Comparison of ENCODE assay signal across 27 mouse cellular contexts in the genomic region with DNA sequence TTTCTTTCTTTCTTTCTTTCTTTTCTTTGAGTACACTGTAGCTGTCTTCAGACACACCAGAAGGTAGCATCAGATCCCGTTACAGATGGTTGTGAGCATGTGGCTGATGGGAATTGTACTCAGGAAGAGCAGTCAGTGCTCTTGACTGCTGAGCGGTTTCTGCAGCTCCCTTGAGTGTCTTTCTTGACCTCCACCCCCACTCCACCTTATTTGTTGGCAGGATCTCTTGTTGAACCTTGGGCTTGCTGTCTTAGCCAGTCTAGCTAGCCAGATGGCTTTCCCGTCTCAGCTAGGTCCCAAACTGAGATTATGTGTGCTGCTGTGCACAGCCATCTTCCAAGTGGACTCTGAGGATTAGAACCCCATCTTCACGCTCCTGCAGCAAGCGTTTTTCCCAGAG.
DNase-seq lines count a peak whose midpoint lies in the region; ATAC-seq lines count a peak whose summit lies in the region.
"Had no signal": no experiment of that assay in that cellular context is flagged by ENCODE, and none has a peak within 500 bp of the region (broad histone marks: within the 10 kb centered on the region; RNA-seq: fewer than 3 reads in every experiment).

No protein-coding gene starts in this region.

- H3K9ac ChIP-seq in kidney, embryonic 15.5 days = no peak overlapping the region
- no peak overlapping the region for H3K9ac ChIP-seq in midbrain, embryonic 11.5 days (ENCODE audit: low read length)
- no peak overlapping the region for H3K9ac ChIP-seq in midbrain, embryonic 14.5 days (replicated peaks; ENCODE audit: low read length)
- H3K9ac ChIP-seq: embryonic facial prominence, embryonic 12.5 days; embryonic facial prominence, embryonic 15.5 days; forebrain, embryonic 13.5 days; heart, embryonic 13.5 days; hindbrain, embryonic 15.5 days had no signal

- H3K4me1 ChIP-seq in kidney, embryonic 15.5 days = peaks cover 20% of the 10 kb centered on the region
- H3K4me1 ChIP-seq in midbrain, embryonic 11.5 days (ENCODE audit: control insufficient read depth, insufficient read depth, low read length) = peaks cover 5% of the 10 kb centered on the region; the same call in 1 of the 2 replicates
- peaks cover 5% of the 10 kb centered on the region for H3K4me1 ChIP-seq in midbrain, embryonic 14.5 days (ENCODE audit: control insufficient read depth, insufficient read depth, low read length)

- no peaks in the 10 kb centered on the region for H3K9me3 ChIP-seq in kidney, embryonic 15.5 days (replicated peaks)
- no peaks in the 10 kb centered on the region for H3K9me3 ChIP-seq in midbrain, embryonic 11.5 days (ENCODE audit: control insufficient read depth, low read length)
- no peaks in the 10 kb centered on the region for H3K9me3 ChIP-seq in midbrain, embryonic 14.5 days (ENCODE audit: control insufficient read depth, low read length)
- H3K9me3 ChIP-seq: embryonic facial prominence, embryonic 12.5 days; embryonic facial prominence, embryonic 15.5 days; forebrain, embryonic 13.5 days; heart, embryonic 10.5 days; heart, embryonic 13.5 days; hindbrain, embryonic 15.5 days had no signal

- 88% methylated on average over 5 of the region's 5 CpGs for WGBS in kidney, embryonic 15.5 days
- 91% methylated on average over 5 of the region's 5 CpGs for WGBS in midbrain, embryonic 11.5 days
- 89% methylated on average over 5 of the region's 5 CpGs for WGBS in midbrain, embryonic 14.5 days

- H3K27me3 ChIP-seq in kidney, embryonic 15.5 days = no peaks in the 10 kb centered on the region
- H3K27me3 ChIP-seq in midbrain, embryonic 11.5 days (ENCODE audit: control insufficient read depth, insufficient read depth, low read length) = no peaks in the 10 kb centered on the region
- no peaks in the 10 kb centered on the region for H3K27me3 ChIP-seq in midbrain, embryonic 14.5 days (ENCODE audit: control insufficient read depth, insufficient read depth, low read length)
- H3K27me3 ChIP-seq: embryonic facial prominence, embryonic 12.5 days; embryonic facial prominence, embryonic 15.5 days; forebrain, embryonic 13.5 days; heart, embryonic 13.5 days; hindbrain, embryonic 15.5 days had no signal

- H3K36me3 ChIP-seq in kidney, embryonic 15.5 days = no peaks in the 10 kb centered on the region
- no peaks in the 10 kb centered on the region for H3K36me3 ChIP-seq in midbrain, embryonic 11.5 days (ENCODE audit: control insufficient read depth, insufficient read depth, low read length)
- no peaks in the 10 kb centered on the region for H3K36me3 ChIP-seq in midbrain, embryonic 14.5 days (ENCODE audit: control insufficient read depth, insufficient read depth, low read length)
- H3K36me3 ChIP-seq: embryonic facial prominence, embryonic 12.5 days; embryonic facial prominence, embryonic 15.5 days; heart, embryonic 13.5 days; hindbrain, embryonic 15.5 days had no signal

- ATAC-seq in kidney, embryonic 15.5 days (replicated peaks; ENCODE audit: low FRiP score) = no peak
- ATAC-seq in midbrain, embryonic 11.5 days (ENCODE audit: low FRiP score) = no peak
- ATAC-seq in midbrain, embryonic 14.5 days (ENCODE audit: low FRiP score, low TSS enrichment) = no peak
- ATAC-seq: CD4-positive, CD25-positive, alpha-beta regulatory T cell, adult 4 months; forebrain, embryonic 13.5 days; forebrain, embryonic 16.5 days had no signal

- H3K4me2 ChIP-seq in kidney, embryonic 15.5 days = no peak overlapping the region
- no peak overlapping the region for H3K4me2 ChIP-seq in midbrain, embryonic 11.5 days
- no peak overlapping the region for H3K4me2 ChIP-seq in midbrain, embryonic 14.5 days (ENCODE audit: low read length)
- H3K4me2 ChIP-seq: embryonic facial prominence, embryonic 12.5 days; embryonic facial prominence, embryonic 15.5 days; forebrain, embryonic 13.5 days; heart, embryonic 13.5 days; hindbrain, embryonic 15.5 days had no signal

- H3K4me3 ChIP-seq in kidney, embryonic 15.5 days (replicated peaks) = no peak overlapping the region
- H3K4me3 ChIP-seq in midbrain, embryonic 11.5 days (ENCODE audit: low read depth, low read length) = no peak overlapping the region
- no peak overlapping the region for H3K4me3 ChIP-seq in midbrain, embryonic 14.5 days (replicated peaks; ENCODE audit: low read depth, low read length)
- H3K4me3 ChIP-seq: embryonic facial prominence, embryonic 12.5 days; embryonic facial prominence, embryonic 15.5 days; erythroblast, embryonic 14.5 days; forebrain, embryonic 13.5 days; heart, adult 2 months; heart, embryonic 10.5 days; heart, embryonic 13.5 days; hindbrain, embryonic 15.5 days had no signal

- no peak overlapping the region for H3K27ac ChIP-seq in kidney, embryonic 15.5 days
- H3K27ac ChIP-seq in midbrain, embryonic 11.5 days (ENCODE audit: low read depth, low read length) = no peak overlapping the region
- no peak overlapping the region for H3K27ac ChIP-seq in midbrain, embryonic 14.5 days (replicated peaks; ENCODE audit: low read depth, low read length)
- H3K27ac ChIP-seq: embryonic facial prominence, embryonic 12.5 days; embryonic facial prominence, embryonic 15.5 days; forebrain, embryonic 13.5 days; heart, adult 2 months; heart, embryonic 10.5 days; heart, embryonic 13.5 days; hindbrain, embryonic 15.5 days had no signal

- DNase-seq in kidney, adult 11 months = peak; percentile 61
- DNase-seq in midbrain, embryonic 11.5 days (ENCODE audit: low spot score, missing footprints) = peak; percentile 51
- DNase-seq in midbrain, embryonic 14.5 days = no peak
- DNase-seq in kidney, postnatal 10 days = peak; percentile 28
- peak; percentile 73 to 79 for DNase-seq in kidney, postnatal 36 days
- no peak for DNase-seq in layer of hippocampus, postnatal 14 days (ENCODE audit: low spot score in 2 of 2)
- DNase-seq in thymus, postnatal 25 days = no peak
- DNase-seq: adrenal gland, adult 8-10 months; adrenal gland, postnatal 25 days; cerebellum, adult 11-12 months; cerebellum, adult 8-10 months; cerebellum, postnatal 25 days; gastrocnemius, postnatal 10 days; gastrocnemius, postnatal 36 days; heart, adult 2 months; heart, postnatal 14 days; heart, postnatal 4 days had no signal

Comparison
In these comparisons a context has a peak if more than half of its experiments do, and no peak if none do; other contexts are left out.
1. DNase-seq: peak in kidney, adult 11 months (single experiment), midbrain, embryonic 11.5 days (single experiment), kidney, postnatal 10 days (single experiment) and kidney, postnatal 36 days (2 of 2); none in midbrain, embryonic 14.5 days (single experiment), layer of hippocampus, postnatal 14 days (0 of 2) and thymus, postnatal 25 days (single experiment).